Mouse (Mus musculus) forebrain, embryonic 13.5 days (tissue): ENCODE results near the gene Cdc40. TPM values are rescaled to one million over a fixed set of nuclear protein-coding genes. Genes with fewer than 3 reads are reported as not detected.

Experiments used
- ATAC-seq: fragments of 200-750 bp; cut with Nextera tagmentation; 2 replicates; pipeline ENCODE4 v1.8.0; 2017
- H3K27ac ChIP-seq: fragments of 300-500 bp; sonication (generic); 2 replicates; pipeline ENCODE4 v1.5.1; 2015; ENCODE audit warnings: inconsistent platforms, mild to moderate bottlenecking, moderate library complexity
- H3K27me3 ChIP-seq: fragments of 300-500 bp; sonication (generic); 2 replicates; pipeline ENCODE4 v1.6.1; 2015; ENCODE audit warnings: mild to moderate bottlenecking, inconsistent platforms
- H3K36me3 ChIP-seq: fragments of 300-500 bp; sonication (generic); 2 replicates; pipeline ENCODE4 v1.6.1; 2015; ENCODE audit warnings: mild to moderate bottlenecking, inconsistent platforms; ENCODE audit not compliant: poor library complexity, severe bottlenecking
- H3K4me1 ChIP-seq: fragments of 300-500 bp; sonication (generic); 2 replicates; pipeline ENCODE4 v1.6.1; 2015; ENCODE audit warnings: inconsistent platforms
- H3K4me2 ChIP-seq: fragments of 300-500 bp; sonication (generic); 2 replicates; pipeline ENCODE4 v1.6.1; 2015; ENCODE audit warnings: inconsistent platforms, mild to moderate bottlenecking, moderate library complexity
- H3K4me3 ChIP-seq: fragments of 300-500 bp; sonication (generic); 2 replicates; pipeline ENCODE4 v1.5.1; 2015; ENCODE audit warnings: mild to moderate bottlenecking, inconsistent platforms
- H3K9ac ChIP-seq: fragments of 300-500 bp; sonication (generic); 2 replicates; pipeline ENCODE4 v1.6.1; 2015; ENCODE audit warnings: mild to moderate bottlenecking, inconsistent platforms
- H3K9me3 ChIP-seq: fragments of 300-500 bp; sonication (generic); replicated peaks from 2 replicates; pipeline ENCODE4 v1.6.1; 2016; ENCODE audit warnings: inconsistent platforms
- WGBS: fragments of 180-500 bp; shearing (Covaris S2); methylation state at CpG from one replicate; pipeline ENCODE4 v1.1.7; 2015; 5-methylcytosine and 5-hydroxymethylcytosine counted together
- polyA plus RNA-seq: library from polyadenylated mRNA; unstranded; fragments of >200 nt; fragmentation: Nextera tagmentation; extraction: Ambion mirVana; gene quantifications from 2 replicates; pipeline ENCODE4 v1.2.1, GENCODE M21; 2015

The Cdc40 gene
- 33.8 and 35.0 TPM in 2 replicates for polyA plus RNA-seq

- under 1% methylated on average over 44 of the region's 44 CpGs for WGBS
- ATAC-seq: peak; percentile 97
- peak within 1 kb of the TSS; percentile 73 for H3K4me2 ChIP-seq
- peak within 1 kb of the TSS; percentile 97 for H3K9ac ChIP-seq
- no peaks in the 10 kb centered on the region for H3K36me3 ChIP-seq
- peak within 1 kb of the TSS; percentile 85 for H3K4me3 ChIP-seq
- H3K9me3 ChIP-seq: no peaks in the 10 kb centered on the region
- peak within 1 kb of the TSS; percentile 99 for H3K27ac ChIP-seq
- H3K4me1 ChIP-seq: peaks cover 28% of the 10 kb centered on the region
- no peaks in the 10 kb centered on the region for H3K27me3 ChIP-seq
These were observed at the start of gene Cdc40, which contains the start of gene Wasf1 for GRCm38 (mm10) chr10:40882831-40883643. TSS of gene Cdc40 (minus strand) at chr10:40883311. TSS of gene Wasf1 (plus strand) at chr10:40883475.

- Histone ChIP-seq H3K4me3 (no peak overlapping the region), H3K27me3 (no peaks in the 10 kb centered on the region), H3K9ac (no peak overlapping the region), H3K4me2 (no peak overlapping the region), H3K27ac (no peak overlapping the region), H3K4me1 (peaks cover 9% of the 10 kb centered on the region; the same call in 1 of the 2 replicates), H3K36me3 (peaks cover 15% of the 10 kb centered on the region), H3K9me3 (no peaks in the 10 kb centered on the region)
- 86% methylated on average over 6 of the region's 6 CpGs for WGBS
- ATAC-seq: no peak
These were observed 36.4 kb upstream of the Cdc40 start for GRCm38 (mm10) chr10:40919464-40919863.

GRCm38 (mm10) chr10:40918669-40919440 is 35.7 kb upstream of the Cdc40 start:
- ATAC-seq: no peak

GRCm38 (mm10) chr10:40915240-40915639 is 32.1 kb upstream of the Cdc40 start:
- no peaks in the 10 kb centered on the region for H3K27me3 ChIP-seq
- no peak overlapping the region for H3K27ac ChIP-seq
- no peak overlapping the region for H3K4me3 ChIP-seq
- no peak overlapping the region for H3K9ac ChIP-seq
- peaks cover 4% of the 10 kb centered on the region; the same call in 1 of the 2 replicates for H3K36me3 ChIP-seq
- H3K9me3 ChIP-seq: no peaks in the 10 kb centered on the region
- WGBS: 92% methylated on average over 2 of the region's 2 CpGs
- no peak overlapping the region for H3K4me2 ChIP-seq
- ATAC-seq: no peak
- H3K4me1 ChIP-seq: peaks cover 9% of the 10 kb centered on the region; the same call in 1 of the 2 replicates

More at GRCm38 (mm10) chr10:40918669-40919440, 35.7 kb upstream of the Cdc40 start:
- Histone ChIP-seq H3K4me1 (peaks cover 9% of the 10 kb centered on the region; the same call in 1 of the 2 replicates), H3K27ac (no peak overlapping the region), H3K9ac (no peak overlapping the region), H3K36me3 (peaks cover 10% of the 10 kb centered on the region; the same call in 1 of the 2 replicates), H3K9me3 (no peaks in the 10 kb centered on the region), H3K4me2 (no peak overlapping the region), H3K27me3 (no peaks in the 10 kb centered on the region), H3K4me3 (no peak overlapping the region)
- WGBS: 85% methylated on average over 8 of the region's 8 CpGs

- Histone ChIP-seq H3K9ac (no peak overlapping the region), H3K4me3 (no peak overlapping the region), H3K4me1 (peaks cover 6% of the 10 kb centered on the region; the same call in 1 of the 2 replicates), H3K9me3 (no peaks in the 10 kb centered on the region), H3K27ac (no peak overlapping the region), H3K27me3 (no peaks in the 10 kb centered on the region), H3K4me2 (no peak overlapping the region), H3K36me3 (peaks cover 4% of the 10 kb centered on the region; the same call in 1 of the 2 replicates)
- 56% methylated on average over 2 of the region's 2 CpGs for WGBS
- no peak for ATAC-seq
These were observed 27.7 kb upstream of the Cdc40 start for GRCm38 (mm10) chr10:40910811-40911210.

GRCm38 (mm10) chr10:40908580-40908979 is 25.5 kb upstream of the Cdc40 start:
- ATAC-seq: no peak

GRCm38 (mm10) chr10:40906802-40907201 is 23.7 kb upstream of the Cdc40 start:
- Histone ChIP-seq H3K36me3 (peaks cover 5% of the 10 kb centered on the region; the same call in 1 of the 2 replicates), H3K9me3 (no peaks in the 10 kb centered on the region), H3K4me2 (no peak overlapping the region), H3K27ac (no peak overlapping the region), H3K4me1 (peaks cover 11% of the 10 kb centered on the region; the same call in 1 of the 2 replicates), H3K9ac (no peak overlapping the region), H3K27me3 (no peaks in the 10 kb centered on the region), H3K4me3 (no peak overlapping the region)
- 86% methylated on average over 7 of the region's 7 CpGs for WGBS
- no peak for ATAC-seq

More at GRCm38 (mm10) chr10:40908580-40908979, 25.5 kb upstream of the Cdc40 start:
- Histone ChIP-seq H3K27me3 (no peaks in the 10 kb centered on the region), H3K4me2 (no peak overlapping the region), H3K9me3 (no peaks in the 10 kb centered on the region), H3K4me3 (no peak overlapping the region), H3K36me3 (peaks cover 4% of the 10 kb centered on the region; the same call in 1 of the 2 replicates), H3K4me1 (peaks cover 6% of the 10 kb centered on the region; the same call in 1 of the 2 replicates), H3K9ac (no peak overlapping the region), H3K27ac (no peak overlapping the region)
- 36% methylated on average over 2 of the region's 2 CpGs for WGBS

GRCm38 (mm10) chr10:40906131-40906530 is 23.0 kb upstream of the Cdc40 start:
- Histone ChIP-seq H3K36me3 (peaks cover 5% of the 10 kb centered on the region; the same call in 1 of the 2 replicates), H3K4me3 (no peak overlapping the region), H3K4me2 (no peak overlapping the region), H3K4me1 (peaks cover 11% of the 10 kb centered on the region; the same call in 1 of the 2 replicates), H3K9ac (no peak overlapping the region), H3K27ac (no peak overlapping the region), H3K9me3 (no peaks in the 10 kb centered on the region), H3K27me3 (no peaks in the 10 kb centered on the region)
- WGBS: 87% methylated on average over 1 of the region's 1 CpGs
- ATAC-seq: no peak

- Histone ChIP-seq H3K27me3 (no peaks in the 10 kb centered on the region), H3K36me3 (peaks cover 5% of the 10 kb centered on the region; the same call in 1 of the 2 replicates), H3K4me1 (peaks cover 14% of the 10 kb centered on the region; the same call in 1 of the 2 replicates), H3K27ac (no peak overlapping the region), H3K4me2 (no peak overlapping the region), H3K9me3 (no peaks in the 10 kb centered on the region), H3K4me3 (no peak overlapping the region), H3K9ac (no peak overlapping the region)
- ATAC-seq: no peak
- 95% methylated on average over 4 of the region's 4 CpGs for WGBS
These were observed 18.7 kb upstream of the Cdc40 start for GRCm38 (mm10) chr10:40901786-40902185.

- Histone ChIP-seq H3K27me3 (no peaks in the 10 kb centered on the region), H3K9me3 (no peaks in the 10 kb centered on the region), H3K4me2 (no peak overlapping the region), H3K36me3 (0 out of 2 replicates have a peak, but pooled peaks cover 4% of the 10 kb centered on the region), H3K4me1 (peaks cover 8% of the 10 kb centered on the region; the same call in 1 of the 2 replicates), H3K27ac (no peak overlapping the region), H3K9ac (no peak overlapping the region), H3K4me3 (no peak overlapping the region)
- WGBS: 70% methylated on average over 5 of the region's 5 CpGs
- ATAC-seq: no peak
These were observed 13.5 kb upstream of the Cdc40 start for GRCm38 (mm10) chr10:40896656-40897055.

- no peak for ATAC-seq
- Histone ChIP-seq H3K4me1 (peaks cover 8% of the 10 kb centered on the region; the same call in 1 of the 2 replicates), H3K9ac (no peak overlapping the region), H3K4me2 (no peak overlapping the region), H3K9me3 (no peaks in the 10 kb centered on the region), H3K4me3 (no peak overlapping the region), H3K36me3 (0 out of 2 replicates have a peak, but pooled peaks cover 4% of the 10 kb centered on the region), H3K27ac (no peak overlapping the region), H3K27me3 (no peaks in the 10 kb centered on the region)
- 96% methylated on average over 12 of the region's 12 CpGs for WGBS
These were observed 12.7 kb upstream of the Cdc40 start for GRCm38 (mm10) chr10:40895765-40896164.
